Mouse (Mus musculus) neural tube, embryonic 15.5 days (tissue): ENCODE results near the gene Hmga2. TPM values are rescaled to one million over a fixed set of nuclear protein-coding genes. Genes with fewer than 3 reads are reported as not detected.

Source experiments
- ATAC-seq: fragments of 200-750 bp; cut with Nextera tagmentation; 2 replicates; pipeline ENCODE4 v1.8.0; 2017; ENCODE audit warnings: mild to moderate bottlenecking, moderate TSS enrichment, moderate library complexity; ENCODE audit not compliant: low FRiP score
- H3K27ac ChIP-seq: fragments of 300-500 bp; sonication (generic); replicated peaks from 2 replicates; pipeline ENCODE4 v1.5.1; 2015; ENCODE audit warnings: mild to moderate bottlenecking, inconsistent platforms
- H3K27me3 ChIP-seq: fragments of 300-500 bp; sonication (generic); replicated peaks from 2 replicates; pipeline ENCODE4 v1.6.1; 2015; ENCODE audit warnings: inconsistent platforms
- H3K36me3 ChIP-seq: fragments of 300-500 bp; sonication (generic); 2 replicates; pipeline ENCODE4 v1.6.1; 2015; ENCODE audit warnings: inconsistent platforms
- H3K4me1 ChIP-seq: fragments of 300-500 bp; sonication (generic); 2 replicates; pipeline ENCODE4 v1.6.1; 2015; ENCODE audit warnings: inconsistent platforms
- H3K4me2 ChIP-seq: fragments of 300-500 bp; sonication (generic); 2 replicates; pipeline ENCODE4 v1.6.1; 2015; ENCODE audit warnings: inconsistent platforms, mild to moderate bottlenecking, moderate library complexity
- H3K4me3 ChIP-seq: fragments of 300-500 bp; sonication (generic); replicated peaks from 2 replicates; pipeline ENCODE4 v1.5.1; 2015; ENCODE audit warnings: mild to moderate bottlenecking, inconsistent platforms
- H3K9ac ChIP-seq: fragments of 300-500 bp; sonication (generic); replicated peaks from 2 replicates; pipeline ENCODE4 v1.6.1; 2015; ENCODE audit warnings: mild to moderate bottlenecking, inconsistent platforms
- H3K9me3 ChIP-seq: fragments of 300-500 bp; sonication (generic); replicated peaks from 2 replicates; pipeline ENCODE4 v1.6.1; 2016; ENCODE audit warnings: inconsistent platforms
- WGBS: fragments of 180-500 bp; shearing (Covaris S2); methylation state at CpG from one replicate; pipeline ENCODE4 v1.1.7; 2015; ENCODE audit warnings: mixed read lengths; 5-methylcytosine and 5-hydroxymethylcytosine counted together
- polyA plus RNA-seq: library from polyadenylated mRNA; unstranded; fragments of >200 nt; fragmentation: Nextera tagmentation; extraction: Ambion mirVana; gene quantifications from 2 replicates; pipeline ENCODE4 v1.2.1, GENCODE M21; 2015

The Hmga2 gene
- polyA plus RNA-seq, 1 experiment from 2014 or later: 3.2 TPM

- H3K4me2 ChIP-seq: no peak overlapping the region
- H3K36me3 ChIP-seq: no peaks in the 10 kb centered on the region
- no peak overlapping the region for H3K9ac ChIP-seq
- WGBS: 28% methylated on average over 15 of the region's 15 CpGs
- H3K4me3 ChIP-seq: no peak overlapping the region
- ATAC-seq: no peak
- H3K27ac ChIP-seq: no peak overlapping the region
- no peaks in the 10 kb centered on the region for H3K27me3 ChIP-seq
- no peaks in the 10 kb centered on the region for H3K9me3 ChIP-seq
- H3K4me1 ChIP-seq: peaks cover 70% of the 10 kb centered on the region
Measured at GRCm38 (mm10) chr10:120420971-120421629, 55.2 kb downstream of the Hmga2 start.

- Histone ChIP-seq H3K9ac (no peak overlapping the region), H3K27ac (peak overlapping the region; percentile 66), H3K36me3 (no peaks in the 10 kb centered on the region), H3K4me1 (peaks cover 77% of the 10 kb centered on the region), H3K4me2 (peak overlapping the region; percentile 5; the same call in 1 of the 2 replicates), H3K9me3 (no peaks in the 10 kb centered on the region), H3K4me3 (no peak overlapping the region), H3K27me3 (no peaks in the 10 kb centered on the region)
- 14% methylated on average over 16 of the region's 16 CpGs for WGBS
- no peak for ATAC-seq
Measured at GRCm38 (mm10) chr10:120418738-120419523, 57.3 kb downstream of the Hmga2 start.

- no peak overlapping the region for H3K4me3 ChIP-seq
- no peak overlapping the region for H3K9ac ChIP-seq
- WGBS: 16% methylated on average over 7 of the region's 7 CpGs
- H3K9me3 ChIP-seq: no peaks in the 10 kb centered on the region
- H3K27ac ChIP-seq: peak overlapping the region; percentile 79
- H3K36me3 ChIP-seq: no peaks in the 10 kb centered on the region
- peak; percentile 50 for ATAC-seq
- no peaks in the 10 kb centered on the region for H3K27me3 ChIP-seq
- H3K4me2 ChIP-seq: no peak overlapping the region
- H3K4me1 ChIP-seq: peaks cover 69% of the 10 kb centered on the region
Measured at GRCm38 (mm10) chr10:120418211-120418610, 58.1 kb downstream of the Hmga2 start.

DNA sequence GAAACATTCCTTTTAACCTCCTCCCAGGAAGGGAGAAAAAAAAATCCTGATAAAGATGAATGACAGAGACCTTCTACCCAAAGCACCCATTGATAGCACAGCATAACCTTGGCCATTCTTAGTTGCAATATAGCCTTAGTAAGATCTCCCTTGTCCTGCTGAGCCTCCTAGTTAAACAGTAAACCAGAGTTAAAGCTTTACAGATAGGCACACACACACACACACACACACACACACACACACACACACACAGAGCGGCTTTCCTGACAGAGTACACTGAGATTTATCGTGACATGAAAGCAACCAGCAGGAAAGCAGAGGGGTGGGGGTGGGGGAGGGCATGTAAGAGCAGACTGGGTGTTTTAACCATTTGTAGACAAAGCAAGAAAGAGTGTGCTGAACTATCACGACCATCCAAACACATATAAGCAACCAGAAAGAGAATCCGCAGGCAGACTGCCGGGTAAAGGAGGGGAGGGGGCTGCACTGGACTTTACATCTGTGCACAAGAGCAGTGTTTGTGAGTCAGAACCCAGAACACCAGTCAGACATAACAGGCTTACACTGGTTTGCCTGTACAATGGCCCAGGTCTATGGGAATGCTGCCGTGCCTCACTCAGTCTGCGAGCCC is 58.7 kb downstream of the Hmga2 start:
- WGBS: 6% methylated on average over 7 of the region's 7 CpGs
- no peaks in the 10 kb centered on the region for H3K9me3 ChIP-seq
- no peaks in the 10 kb centered on the region for H3K36me3 ChIP-seq
- ATAC-seq: peak; percentile 40
- H3K27ac ChIP-seq: peak overlapping the region; percentile 79
- peaks cover 63% of the 10 kb centered on the region for H3K4me1 ChIP-seq
- H3K4me3 ChIP-seq: no peak overlapping the region
- no peaks in the 10 kb centered on the region for H3K27me3 ChIP-seq
- no peak overlapping the region for H3K9ac ChIP-seq
- peak overlapping the region; percentile 19 for H3K4me2 ChIP-seq

DNA sequence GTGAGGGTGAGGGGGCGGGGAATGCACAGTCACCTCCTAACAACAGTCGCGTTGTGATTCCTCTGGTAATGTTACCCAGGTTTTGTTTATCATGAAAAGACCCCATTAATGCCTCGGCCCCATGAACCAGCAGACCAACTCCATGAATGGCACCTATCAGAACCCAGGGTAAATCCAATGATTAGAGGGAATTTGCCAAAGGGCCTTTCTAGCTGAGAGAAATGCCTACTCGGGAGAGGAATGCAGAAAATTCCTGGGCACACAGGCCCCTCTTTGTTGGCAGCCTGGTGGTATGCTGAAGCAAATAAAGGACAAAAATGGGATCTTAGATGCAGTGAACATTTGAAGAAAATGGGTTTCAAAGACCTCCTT is 59.2 kb downstream of the Hmga2 start:
- no peak overlapping the region for H3K4me3 ChIP-seq
- no peaks in the 10 kb centered on the region for H3K9me3 ChIP-seq
- no peaks in the 10 kb centered on the region for H3K27me3 ChIP-seq
- no peak overlapping the region; the same call in 1 of the 2 replicates for H3K4me2 ChIP-seq
- peak overlapping the region; percentile 79 for H3K27ac ChIP-seq
- WGBS: 19% methylated on average over 5 of the region's 5 CpGs
- peaks cover 58% of the 10 kb centered on the region for H3K4me1 ChIP-seq
- H3K36me3 ChIP-seq: no peaks in the 10 kb centered on the region
- ATAC-seq: 0 out of 2 replicates have a peak, but pooled peaks have one; percentile 25
- H3K9ac ChIP-seq: no peak overlapping the region

DNA sequence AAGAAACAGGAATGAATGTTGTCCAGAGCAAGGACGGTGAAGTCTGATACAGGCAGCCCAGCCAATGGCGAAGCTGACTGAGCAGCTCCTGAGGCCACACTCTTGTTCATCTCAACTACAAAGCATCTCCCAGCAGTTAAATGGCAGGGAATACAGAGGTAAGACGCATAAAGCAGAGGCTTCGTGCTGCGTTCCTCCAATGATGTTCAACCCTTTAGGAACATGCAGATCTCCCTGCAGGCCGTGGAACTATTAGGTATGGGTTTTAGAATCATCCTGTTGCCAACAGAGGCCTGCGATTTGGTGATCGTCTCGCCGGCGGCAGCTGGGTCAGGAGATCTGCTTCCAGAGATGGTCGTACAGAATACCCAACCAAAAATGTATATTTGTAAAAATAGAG is 59.6 kb downstream of the Hmga2 start:
- no peak for ATAC-seq
- WGBS: 39% methylated on average over 12 of the region's 12 CpGs
- peak overlapping the region; percentile 79 for H3K27ac ChIP-seq

DNA sequence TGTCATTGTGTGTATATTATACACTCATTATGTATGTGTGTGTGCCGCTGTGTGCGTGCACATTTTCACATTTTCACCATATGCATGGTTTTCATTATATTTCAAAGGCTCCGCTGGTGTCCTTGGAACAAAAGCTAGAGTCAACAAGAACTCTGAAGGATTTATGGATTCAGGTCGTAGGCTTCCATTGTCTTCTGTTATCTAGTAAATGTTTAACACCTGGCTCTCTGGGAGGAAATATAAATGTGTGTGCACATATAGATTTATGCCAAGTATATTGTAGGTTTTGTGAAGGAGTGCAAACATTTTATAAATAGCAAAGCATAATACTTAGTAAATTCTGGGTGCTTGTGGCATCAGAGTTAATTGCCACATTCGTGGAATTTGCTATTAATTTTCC is 64.1 kb downstream of the Hmga2 start:
- Histone ChIP-seq H3K27ac (no peak overlapping the region), H3K27me3 (no peaks in the 10 kb centered on the region), H3K9ac (no peak overlapping the region), H3K36me3 (no peaks in the 10 kb centered on the region), H3K4me3 (no peak overlapping the region), H3K4me2 (no peak overlapping the region), H3K9me3 (no peaks in the 10 kb centered on the region), H3K4me1 (peaks cover 17% of the 10 kb centered on the region)
- no peak for ATAC-seq
- 56% methylated on average over 5 of the region's 5 CpGs for WGBS

More for the DNA sequence above, 59.6 kb downstream of the Hmga2 start:
- Histone ChIP-seq H3K4me1 (peaks cover 55% of the 10 kb centered on the region), H3K27me3 (no peaks in the 10 kb centered on the region), H3K36me3 (no peaks in the 10 kb centered on the region), H3K9me3 (no peaks in the 10 kb centered on the region), H3K4me2 (0 out of 2 replicates have a peak overlapping the region, but pooled peaks have one; percentile 1), H3K4me3 (no peak overlapping the region), H3K9ac (no peak overlapping the region)

DNA sequence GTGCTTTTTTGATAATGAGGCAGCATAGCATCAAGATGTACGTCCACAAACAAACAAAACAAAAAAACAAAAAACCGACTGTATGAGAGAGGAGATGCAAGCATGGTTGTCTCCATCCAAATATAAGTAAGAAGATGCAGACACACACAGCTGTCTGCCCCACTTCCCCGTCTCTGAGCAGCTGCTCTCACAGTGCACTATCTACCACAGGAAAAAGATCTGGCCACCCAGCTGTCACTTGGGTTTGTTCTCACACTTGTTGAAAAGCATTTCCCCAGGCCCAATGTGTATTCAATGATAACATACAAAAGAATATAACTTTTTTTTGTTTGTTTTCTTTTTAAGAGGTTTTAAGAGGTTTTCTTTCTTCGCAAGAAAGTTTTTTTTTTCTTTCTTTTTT is 65.3 kb downstream of the Hmga2 start:
- no peaks in the 10 kb centered on the region for H3K36me3 ChIP-seq
- ATAC-seq: no peak
- H3K9me3 ChIP-seq: no peaks in the 10 kb centered on the region
- no peaks in the 10 kb centered on the region for H3K27me3 ChIP-seq
- no peak overlapping the region for H3K4me3 ChIP-seq
- 71% methylated on average over 4 of the region's 4 CpGs for WGBS
- peaks cover 13% of the 10 kb centered on the region for H3K4me1 ChIP-seq
- H3K27ac ChIP-seq: no peak overlapping the region
- no peak overlapping the region for H3K9ac ChIP-seq
- no peak overlapping the region for H3K4me2 ChIP-seq

- no peaks in the 10 kb centered on the region for H3K9me3 ChIP-seq
- H3K27me3 ChIP-seq: no peaks in the 10 kb centered on the region
- no peak overlapping the region for H3K4me3 ChIP-seq
- H3K9ac ChIP-seq: no peak overlapping the region
- H3K36me3 ChIP-seq: no peaks in the 10 kb centered on the region
- 87% methylated on average over 9 of the region's 9 CpGs for WGBS
- peaks cover 7% of the 10 kb centered on the region; the same call in 1 of the 2 replicates for H3K4me1 ChIP-seq
- H3K27ac ChIP-seq: no peak overlapping the region
- H3K4me2 ChIP-seq: no peak overlapping the region
- no peak for ATAC-seq
Measured at GRCm38 (mm10) chr10:120409131-120409530, 67.1 kb downstream of the Hmga2 start.

GRCm38 (mm10) chr10:120407230-120407629 is 69.0 kb downstream of the Hmga2 start:
- Histone ChIP-seq H3K9me3 (no peaks in the 10 kb centered on the region), H3K36me3 (no peaks in the 10 kb centered on the region), H3K9ac (no peak overlapping the region), H3K4me2 (no peak overlapping the region), H3K27ac (no peak overlapping the region), H3K4me3 (no peak overlapping the region), H3K27me3 (no peaks in the 10 kb centered on the region), H3K4me1 (peaks cover 7% of the 10 kb centered on the region; the same call in 1 of the 2 replicates)
- 70% methylated on average over 9 of the region's 9 CpGs for whole genome bisulfite sequencing
- no peak for ATAC-seq

DNA sequence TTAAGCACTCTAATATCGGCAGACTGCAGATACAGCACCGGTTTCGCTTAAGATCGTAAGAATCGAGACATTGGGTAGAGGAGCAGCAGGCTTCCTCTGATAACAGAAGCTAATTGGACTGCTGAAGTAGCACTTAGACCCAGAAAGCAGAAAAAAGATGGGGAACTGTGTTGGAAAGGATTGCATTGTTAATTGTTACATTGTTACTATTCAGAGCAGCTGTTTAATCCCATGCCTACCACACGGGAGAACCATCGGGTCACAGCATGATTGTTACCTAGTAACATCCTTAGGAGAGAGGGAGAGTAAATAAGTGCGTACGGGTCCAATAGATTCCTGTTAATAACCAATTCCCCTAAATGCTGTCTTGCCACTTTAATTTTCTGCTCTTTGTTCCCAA is 70.2 kb downstream of the Hmga2 start:
- Histone ChIP-seq H3K4me1 (peaks cover 11% of the 10 kb centered on the region; the same call in 1 of the 2 replicates), H3K4me3 (no peak overlapping the region), H3K9ac (no peak overlapping the region), H3K36me3 (no peaks in the 10 kb centered on the region), H3K27me3 (no peaks in the 10 kb centered on the region), H3K9me3 (no peaks in the 10 kb centered on the region), H3K27ac (no peak overlapping the region), H3K4me2 (no peak overlapping the region)
- 61% methylated on average over 9 of the region's 9 CpGs for WGBS
- ATAC-seq: no peak
